Mouse (Mus musculus): ENCODE results near the gene Pepd.

Gene Pepd

DNA sequence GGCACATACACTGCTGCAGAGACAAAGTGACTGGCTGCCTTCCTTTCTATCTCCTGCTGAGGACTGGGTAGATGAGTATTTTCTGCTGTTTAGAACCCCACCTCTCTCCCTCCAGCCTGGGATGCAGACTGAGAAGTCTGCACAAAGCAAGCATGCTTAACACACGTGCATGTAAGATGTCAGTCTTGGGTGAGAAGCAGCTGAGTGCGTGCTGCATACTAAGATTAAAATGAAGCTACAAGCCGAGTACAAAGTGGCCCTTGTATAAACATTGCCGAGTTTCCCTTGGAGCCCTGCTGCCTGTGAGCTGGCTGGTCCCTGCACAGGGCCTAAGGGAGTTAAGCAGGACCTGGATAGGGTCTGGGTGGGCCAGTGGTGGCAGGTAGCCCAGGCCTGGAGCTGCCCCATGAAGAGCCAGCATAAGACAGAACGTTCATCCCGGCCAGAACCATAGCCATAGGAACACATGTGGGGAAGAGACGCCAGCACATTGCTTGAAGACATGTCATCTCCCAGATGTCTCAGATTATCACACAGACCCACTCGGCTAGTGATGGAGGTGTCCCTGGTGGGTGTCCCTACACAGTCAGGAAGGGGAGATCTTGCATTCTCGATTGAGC, 115.7 kb downstream of the Pepd start:
- DNase-seq (ENCODE audit: low spot score): no peak

DNA sequence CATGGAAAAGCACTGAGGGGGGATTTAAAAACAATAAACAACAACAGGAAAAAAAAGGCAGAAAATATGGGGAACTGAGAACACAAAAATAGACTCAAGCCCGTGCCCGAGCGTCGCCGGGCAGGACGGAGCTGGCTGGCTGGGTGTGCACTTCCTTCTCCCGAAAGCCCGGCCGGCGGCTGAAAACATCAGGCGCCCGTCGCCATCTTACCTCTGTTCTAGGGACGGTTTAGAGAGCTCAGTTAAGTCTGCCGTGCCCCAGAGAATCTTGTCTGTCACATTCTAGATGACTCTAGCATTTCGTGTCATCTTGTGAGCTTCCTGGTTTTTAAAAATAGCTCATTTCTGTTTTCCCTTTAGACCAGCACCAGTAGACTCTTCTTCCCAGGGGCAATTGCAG, 116.4 kb downstream of the Pepd start:
- DNase-seq (ENCODE audit: low spot score): no peak

DNA sequence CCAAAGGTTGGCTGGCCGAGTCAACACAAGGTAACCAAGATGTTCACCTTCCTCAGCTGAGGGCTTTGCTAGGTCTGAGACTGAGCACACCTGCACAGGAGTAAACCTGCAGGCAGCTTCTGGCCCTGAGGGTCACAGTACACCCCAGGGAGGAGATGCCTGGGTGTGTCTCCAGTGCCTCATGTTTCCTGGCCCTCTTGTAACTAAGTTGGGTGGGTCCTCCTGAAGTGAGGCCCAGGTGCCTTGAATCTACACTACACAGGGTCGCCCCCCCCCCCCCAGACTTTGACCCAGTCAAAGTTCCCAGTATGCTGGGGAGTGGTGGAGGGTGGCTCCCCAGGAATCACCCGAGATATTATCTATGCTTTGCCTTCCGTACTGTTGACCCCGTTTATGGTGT, 117.0 kb downstream of the Pepd start:
- no peak for DNase-seq (ENCODE audit: low spot score)

DNA sequence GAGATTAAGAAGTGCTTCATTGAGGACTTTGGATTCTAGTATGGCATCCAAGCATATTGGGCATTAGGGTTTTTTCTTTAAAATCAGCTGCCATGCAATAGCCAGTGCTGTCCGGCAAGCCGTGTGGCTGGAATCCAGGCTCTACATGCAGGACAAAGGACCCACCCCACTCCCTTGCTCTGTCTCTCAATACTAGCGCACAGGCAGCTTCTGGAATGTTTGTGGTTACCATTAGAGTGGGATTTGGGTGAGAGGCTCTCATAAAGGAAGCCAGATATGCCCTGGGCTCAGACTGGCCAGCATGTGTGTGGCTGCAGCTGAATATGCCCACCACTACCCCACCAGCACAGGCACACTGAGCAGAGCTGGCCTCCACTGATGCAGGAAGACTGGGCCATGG, 117.5 kb downstream of the Pepd start:
- DNase-seq (ENCODE audit: low spot score): no peak

DNA sequence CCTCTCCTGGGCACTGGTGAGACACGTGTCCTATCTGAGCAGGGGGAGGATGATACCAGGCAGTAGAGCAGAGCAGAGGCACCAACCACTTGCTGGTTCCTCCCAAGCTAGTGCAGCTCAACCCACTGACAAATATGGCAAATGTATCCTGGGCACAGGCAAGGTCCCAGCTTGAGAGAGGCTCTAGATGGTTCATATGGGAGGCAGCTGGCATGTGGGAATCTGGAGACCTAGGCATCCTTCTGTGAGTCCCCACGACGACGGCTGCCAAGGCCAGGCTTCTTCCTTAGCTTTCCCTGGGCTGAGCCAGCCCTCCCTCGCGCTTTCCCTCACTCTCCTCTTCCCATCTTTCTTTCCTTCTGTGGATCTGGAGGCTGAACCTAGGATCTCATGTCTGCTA, 118.4 kb downstream of the Pepd start:
- no peak for DNase-seq (ENCODE audit: low spot score)

DNA sequence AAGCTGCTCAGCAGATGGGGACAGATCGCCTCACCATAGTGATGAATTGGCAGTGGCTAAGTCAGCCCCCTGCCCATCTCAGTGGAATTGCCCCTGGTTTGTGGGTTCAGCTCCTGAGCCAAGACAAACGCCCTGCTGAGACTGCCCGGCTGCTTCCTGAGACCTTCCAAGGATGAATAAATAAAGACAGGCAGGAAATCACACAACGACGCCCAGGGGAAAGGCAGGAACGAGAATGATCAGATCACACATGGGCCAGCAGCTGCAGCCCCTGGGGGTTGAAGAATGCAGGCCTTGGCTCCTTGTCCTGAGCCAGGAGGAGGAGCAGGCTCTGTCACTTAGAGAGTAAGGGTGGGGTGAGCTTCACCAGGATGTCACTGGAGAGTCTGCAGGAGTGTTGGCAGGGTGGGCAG, 123.0 kb downstream of the Pepd start:
- no peak for DNase-seq (ENCODE audit: low spot score)

DNA sequence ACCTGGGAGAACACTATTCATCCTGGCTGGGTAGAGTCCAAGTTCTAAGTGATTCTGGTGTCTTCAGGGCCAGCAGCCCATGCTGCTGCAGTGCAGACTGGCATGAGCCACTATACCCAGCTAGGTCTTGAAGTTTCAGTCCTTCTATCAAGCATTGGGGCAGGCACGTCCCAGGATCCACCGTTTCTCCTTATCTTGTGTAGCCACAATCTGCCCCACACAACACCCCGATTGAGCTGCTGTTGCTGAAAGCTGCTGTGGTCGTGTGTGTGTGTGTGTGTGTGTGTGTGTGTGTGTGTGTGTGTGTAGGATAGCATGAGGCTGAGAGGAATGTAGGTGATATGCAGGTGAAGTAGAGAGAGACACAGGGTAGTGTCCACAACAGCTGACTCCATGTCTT, 123.4 kb downstream of the Pepd start:
- no peak for DNase-seq (ENCODE audit: low spot score)

DNA sequence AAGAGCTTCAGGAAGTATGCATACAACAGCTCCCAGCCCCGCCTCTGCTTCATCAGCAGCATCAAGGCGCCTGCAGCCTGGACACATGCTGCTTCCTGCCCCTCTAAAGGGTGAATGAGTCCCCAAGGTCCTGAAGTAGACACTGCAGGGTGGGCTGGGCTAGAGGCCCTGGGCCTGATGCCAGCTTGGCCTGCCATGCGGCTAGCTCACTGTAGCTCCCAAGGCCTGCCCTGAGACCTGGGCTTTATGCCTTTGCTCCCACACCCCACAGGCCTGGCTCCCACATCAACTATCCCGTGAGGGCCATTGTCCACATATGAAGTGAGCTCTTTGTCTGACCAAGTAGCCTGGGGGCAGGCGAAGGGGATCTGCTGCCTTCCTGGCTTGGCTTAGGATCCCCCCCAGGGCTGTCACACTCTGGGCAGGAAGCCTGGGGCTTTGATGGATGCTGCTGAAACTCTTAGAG, 124.1 kb downstream of the Pepd start:
- no peak for DNase-seq (ENCODE audit: low spot score)

DNA sequence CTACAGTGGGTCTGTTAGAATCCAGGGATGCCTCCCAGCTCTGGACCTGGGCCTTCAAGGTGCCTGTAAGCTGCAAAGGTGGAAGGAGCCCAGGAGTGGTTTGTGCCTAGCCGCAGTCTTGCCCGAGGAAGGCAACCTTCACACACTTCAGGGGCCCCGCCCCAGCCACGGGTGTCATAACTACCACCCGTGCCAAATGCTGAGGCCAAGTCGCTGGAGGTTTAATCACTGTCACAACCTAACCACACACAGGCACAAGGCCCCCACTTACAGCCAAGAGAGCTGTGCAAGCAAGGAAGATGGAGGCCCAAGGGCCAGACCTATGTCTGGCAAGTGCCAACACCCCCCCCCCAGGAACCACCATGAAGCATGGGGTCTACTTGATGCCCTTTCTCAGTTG, 125.2 kb downstream of the Pepd start:
- DNase-seq (ENCODE audit: low spot score): no peak

DNA sequence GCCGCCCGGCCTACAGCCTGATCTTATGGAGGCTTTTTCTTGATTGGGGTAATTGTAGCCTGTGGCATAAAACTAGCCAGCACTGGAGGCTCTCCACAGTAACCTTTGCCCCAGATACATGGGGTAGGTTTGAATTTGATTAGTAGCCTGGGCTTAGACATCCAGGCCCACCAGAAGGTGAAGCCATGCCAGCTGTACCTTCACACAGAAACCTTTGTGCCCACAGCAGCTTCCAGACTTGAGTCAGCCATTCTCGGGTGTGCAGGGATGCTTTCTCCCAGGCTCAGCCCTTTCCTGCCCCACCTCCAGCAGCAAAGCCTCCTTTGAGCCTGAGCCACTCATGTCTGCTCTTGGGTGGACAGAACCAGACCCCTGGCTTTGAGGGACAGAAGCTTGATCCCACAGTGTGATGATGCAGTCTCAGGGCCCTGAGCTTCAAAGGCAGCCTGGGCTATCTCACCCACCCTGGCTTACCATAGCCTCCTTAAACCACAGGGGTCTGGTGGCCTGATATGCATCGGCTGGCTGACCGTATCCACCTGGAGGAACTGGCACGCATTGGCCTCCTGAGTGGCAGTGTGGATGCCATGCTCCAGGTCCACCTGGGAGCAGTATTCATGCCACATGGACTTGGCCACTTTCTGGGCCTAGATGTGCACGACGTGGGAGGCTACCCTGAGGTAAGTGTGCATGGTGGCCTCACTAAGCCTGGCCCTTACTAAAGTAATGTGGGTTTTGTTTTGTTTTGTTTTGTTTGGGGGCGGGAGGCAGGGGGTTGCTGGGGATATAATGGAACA, 128.2 kb downstream of the Pepd start:
- no peak for DNase-seq (ENCODE audit: low spot score)

DNA sequence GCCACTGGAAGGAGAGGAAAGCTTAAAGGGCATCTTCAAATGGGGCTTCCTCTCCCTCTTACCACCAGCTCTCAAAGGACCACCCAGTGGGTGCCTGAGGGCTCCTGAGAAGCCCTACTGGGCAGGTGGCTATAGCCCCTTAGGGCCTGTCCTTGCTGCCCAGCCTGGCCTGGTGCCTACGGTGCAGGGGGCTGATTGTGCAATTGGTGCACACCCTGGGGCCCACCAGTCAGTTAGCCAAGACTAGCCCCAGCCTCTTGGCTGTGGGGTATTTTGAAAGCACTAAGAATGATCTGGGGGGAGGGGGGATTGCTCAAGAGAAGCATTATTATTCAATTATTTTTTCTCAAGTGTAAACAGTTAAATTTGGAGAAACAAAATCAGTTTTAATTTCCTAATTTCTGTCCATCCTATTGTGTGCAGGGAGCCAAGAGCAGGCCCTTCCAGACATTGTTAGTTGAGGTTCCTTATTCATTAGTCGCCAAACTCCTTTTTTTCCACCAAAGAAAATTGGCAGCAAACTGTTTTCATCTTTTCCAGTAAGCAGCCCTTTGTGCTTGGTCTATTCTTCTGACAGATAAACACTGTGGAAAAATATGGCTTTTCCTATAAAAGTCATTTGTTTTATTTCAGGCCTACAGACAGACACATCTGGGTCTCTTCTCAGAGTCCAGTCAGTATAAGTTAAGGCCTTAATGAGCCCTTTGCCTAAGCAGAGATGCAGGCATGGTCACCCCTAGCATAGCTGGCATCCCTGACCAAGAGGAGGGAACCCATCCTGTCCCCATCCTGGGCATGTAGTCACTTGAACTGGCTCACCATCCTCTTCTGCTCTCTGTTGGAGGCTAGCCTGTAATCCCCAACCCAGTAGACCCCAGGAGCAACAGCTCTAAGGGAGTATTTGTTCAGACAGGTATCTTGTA, 129.4 kb downstream of the Pepd start:
- no peak for DNase-seq (ENCODE audit: low spot score)

DNA sequence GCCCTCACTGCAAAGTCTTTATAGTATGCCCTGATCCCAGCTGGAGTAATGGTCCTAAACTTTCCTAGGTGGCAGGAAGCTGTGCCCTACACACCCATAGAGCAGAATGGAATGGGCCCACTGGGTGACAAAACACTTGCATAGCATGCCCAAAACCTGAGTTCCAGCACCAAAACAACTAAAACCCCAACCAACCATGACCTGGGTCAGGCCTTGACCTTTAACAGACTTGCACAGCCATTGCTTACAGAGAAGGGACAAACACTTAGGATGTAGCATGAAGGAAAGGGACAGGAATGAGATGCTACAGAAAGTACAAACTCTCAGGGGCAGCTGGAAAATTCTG, 130.0 kb downstream of the Pepd start:
- no peak for DNase-seq (ENCODE audit: low spot score)

DNA sequence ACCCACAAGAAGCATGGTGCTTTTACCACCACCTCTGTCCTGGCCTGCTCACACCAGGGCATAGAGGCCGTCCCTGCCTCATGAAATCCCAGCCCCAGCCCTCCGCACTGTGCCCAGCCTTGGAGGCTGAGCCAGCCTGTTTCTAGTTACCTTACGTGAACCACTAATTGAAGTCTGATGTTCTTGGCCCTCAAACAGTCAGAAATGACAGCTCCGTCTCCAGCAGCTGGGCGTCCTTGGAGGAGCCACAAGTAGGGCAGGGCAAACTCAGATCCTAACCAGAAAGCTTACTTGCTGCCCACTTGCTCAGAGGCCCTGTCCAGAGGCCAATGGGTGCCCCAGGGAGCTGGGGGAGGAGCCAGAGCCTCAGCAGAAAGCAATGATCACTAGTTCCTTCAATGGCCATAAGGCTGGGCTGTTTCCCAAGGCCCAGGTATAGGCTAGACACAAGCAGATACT, 130.6 kb downstream of the Pepd start:
- DNase-seq (ENCODE audit: low spot score): no peak

DNA sequence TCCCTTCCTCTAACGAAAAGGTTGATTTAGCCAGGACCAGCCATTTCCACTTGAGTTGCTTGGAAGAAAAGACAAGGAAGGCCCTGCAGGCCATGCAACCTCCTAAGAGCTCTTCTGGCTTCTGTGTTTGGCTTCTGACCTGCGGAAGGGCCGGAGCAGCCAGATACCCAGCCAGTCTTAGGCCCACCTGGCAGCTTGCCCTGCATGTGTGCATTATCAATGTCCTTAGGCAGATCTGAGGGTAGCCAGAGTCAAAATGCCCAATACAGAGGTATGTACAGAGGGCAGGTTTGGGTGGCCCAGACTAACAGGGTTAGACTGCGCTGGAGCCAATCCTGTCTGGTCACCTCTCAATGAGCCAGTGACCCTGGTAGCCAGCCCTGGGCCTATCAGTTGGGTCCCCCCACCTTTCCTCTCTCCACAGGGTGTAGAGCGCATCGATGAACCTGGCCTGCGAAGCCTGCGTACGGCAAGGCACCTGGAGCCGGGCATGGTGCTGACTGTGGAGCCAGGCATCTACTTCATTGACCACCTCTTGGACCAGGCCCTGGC, 131.2 kb downstream of the Pepd start:
- no peak for DNase-seq (ENCODE audit: low spot score)

DNA sequence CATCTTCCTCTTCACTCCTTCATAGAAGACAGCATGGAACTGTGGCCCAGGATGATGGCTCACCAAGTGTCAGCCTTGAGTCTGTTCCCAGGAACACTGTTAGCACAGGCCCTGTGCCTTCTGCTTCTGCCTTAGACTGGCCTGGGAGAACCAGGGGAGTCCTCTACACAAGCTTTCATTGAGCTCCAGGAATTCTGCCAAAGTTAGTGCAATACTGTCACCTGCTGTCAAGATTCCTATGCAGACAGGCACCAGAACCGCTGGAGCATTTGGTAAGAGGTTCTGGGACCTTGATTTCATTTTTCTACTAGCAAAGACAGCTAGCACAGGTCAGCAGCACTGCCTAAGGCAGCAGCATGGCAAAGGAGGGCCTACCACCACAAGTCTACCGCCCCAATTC, 132.5 kb downstream of the Pepd start:
- DNase-seq (ENCODE audit: low spot score): no peak

DNA sequence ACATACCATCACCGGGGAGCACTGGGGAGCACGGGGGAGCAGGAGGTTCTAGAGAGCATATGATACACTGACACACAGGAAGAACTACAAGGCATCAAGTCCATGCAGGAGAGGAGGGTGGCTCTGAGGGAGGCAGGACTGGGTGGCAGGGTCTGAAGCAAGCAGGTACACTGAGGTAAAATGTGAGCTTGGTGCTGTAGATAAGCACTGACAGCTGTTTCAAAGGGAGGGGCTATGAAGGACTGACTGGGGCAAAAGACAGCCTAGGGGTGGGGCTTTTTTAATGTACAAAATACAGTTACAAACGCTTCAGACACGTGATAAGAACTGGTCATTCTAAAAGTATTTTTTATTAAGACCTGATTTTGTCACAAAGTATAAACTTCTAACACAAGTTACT, 133.9 kb downstream of the Pepd start:
- DNase-seq (ENCODE audit: low spot score): no peak

DNA sequence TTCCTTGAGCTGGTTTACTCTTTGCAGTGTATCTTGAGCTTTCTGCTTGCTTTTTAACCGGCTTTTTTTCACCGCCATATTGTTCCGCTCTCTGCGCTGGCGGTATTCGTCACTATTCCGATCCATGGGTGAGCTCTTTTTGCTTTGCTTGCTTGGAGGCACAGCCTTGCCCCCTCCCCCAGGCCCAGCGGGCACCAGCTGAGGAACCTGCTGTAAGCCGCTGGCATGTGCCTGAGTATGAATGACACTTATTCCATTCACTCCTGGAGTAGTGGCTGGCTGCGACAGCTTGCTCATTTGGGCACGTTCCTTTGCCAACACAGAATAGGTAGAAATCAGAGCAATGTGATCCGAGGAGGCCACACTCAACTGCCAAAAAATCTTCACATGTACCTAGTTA, 138.4 kb downstream of the Pepd start:
- no peak for DNase-seq (ENCODE audit: low spot score)

DNA sequence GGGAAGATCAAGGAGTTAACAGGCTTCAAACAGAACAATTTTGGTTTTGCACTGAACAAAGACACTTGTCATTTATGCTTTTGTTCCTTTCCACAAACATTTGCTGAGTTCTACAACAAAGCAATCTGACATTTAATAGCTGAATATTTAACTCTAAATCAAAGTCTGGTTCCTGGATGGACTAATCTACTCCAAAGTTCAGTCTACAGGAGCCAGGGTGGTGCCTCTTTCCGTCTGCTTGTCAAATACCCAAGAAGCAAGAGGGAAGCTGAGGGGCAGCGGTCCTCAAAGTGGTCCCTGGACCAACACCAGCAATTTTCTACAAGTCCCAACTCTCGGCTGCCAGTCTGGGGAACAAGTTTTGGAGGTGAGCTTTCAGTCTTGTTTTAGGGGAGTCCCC, 141.0 kb downstream of the Pepd start:
- no peak for DNase-seq (ENCODE audit: low spot score)

DNA sequence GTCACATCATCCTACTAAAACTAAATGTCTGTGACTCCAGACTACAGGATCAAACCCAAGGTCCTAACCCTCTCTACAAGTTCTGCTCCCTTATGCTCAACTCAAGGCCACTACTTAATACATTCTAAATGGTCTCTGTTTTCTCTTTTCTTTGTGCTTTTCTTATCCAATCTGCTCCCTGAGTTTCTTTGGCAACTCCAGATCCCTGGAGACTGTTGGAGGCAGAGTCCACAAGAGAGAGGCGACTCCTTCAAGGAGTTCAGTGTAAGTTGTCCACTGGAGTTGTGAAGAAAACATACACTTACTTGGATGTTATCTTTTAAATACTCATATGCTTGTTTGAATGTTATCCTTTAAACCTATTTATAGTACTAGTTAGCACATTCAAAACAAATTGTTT, 142.1 kb downstream of the Pepd start:
- no peak for DNase-seq (ENCODE audit: low spot score)

DNA sequence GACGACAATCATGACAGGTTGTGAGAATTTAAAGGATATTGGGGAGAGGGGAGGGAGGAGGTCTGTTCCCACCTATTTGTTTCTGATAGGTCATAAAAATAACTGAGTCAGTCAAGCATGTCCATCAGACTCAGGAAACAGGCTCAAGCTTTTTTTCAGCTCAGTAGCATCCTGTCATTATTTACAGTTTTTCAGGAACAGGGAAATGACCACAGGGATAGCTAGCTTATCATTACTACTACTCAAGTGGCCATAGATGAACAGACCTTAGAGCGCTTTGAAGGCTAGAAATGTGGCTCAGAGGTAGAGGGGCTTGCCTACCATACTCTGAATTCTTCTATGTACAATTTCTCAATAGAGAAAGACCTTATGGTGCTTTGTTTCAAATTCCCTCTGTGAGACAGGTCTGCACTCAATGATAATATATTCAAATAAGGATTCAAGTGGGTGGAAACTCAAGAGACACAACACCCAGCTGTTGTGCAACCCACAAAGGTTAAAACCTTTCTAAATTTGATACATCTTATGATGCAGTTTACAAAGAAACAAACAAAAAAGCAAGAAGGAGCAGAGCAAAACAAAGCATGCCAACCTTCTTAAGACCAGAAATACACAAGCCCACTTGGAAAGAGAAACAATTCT, 142.9 kb downstream of the Pepd start:
- no peak for DNase-seq (ENCODE audit: low spot score)

DNA sequence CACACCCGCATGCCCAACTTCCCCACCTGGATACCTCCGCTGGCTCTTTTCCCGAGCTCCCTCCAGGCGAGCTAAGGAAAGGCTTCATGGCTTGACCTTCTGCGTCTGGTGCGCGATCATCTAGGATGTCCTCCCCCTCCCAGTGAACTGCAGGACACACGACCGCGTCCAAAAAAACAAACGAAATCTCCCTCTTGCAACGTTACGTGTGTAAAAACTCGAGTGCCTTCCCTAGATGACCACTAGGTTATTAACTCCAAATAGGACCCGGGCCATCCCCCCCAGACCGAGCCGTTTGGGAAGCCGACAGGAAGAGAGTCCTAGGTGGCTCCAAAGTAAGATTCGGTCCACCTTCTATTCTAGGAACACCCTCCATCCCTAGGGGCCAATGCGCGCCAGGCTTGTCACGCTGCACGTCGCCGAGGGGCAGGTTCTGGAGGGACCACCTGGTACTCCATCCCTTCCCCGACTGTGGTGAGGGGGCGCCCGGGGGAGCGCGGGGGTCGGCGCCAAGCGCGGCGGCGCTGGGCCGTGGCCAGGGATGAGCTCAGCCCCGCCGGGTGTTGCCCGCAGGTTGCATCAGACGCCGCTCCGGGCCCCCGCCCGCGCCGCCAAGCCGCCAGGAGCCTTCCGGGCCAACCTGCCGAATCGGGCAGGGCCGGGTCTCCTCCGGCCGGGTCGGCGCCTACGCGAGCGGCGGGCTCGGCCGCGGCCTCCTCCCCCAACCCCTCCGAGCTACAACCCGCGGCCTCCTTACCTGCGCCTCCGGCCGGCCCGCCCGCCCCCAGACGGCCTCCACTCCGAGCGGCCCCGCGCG, 143.6 kb downstream of the Pepd start:
- DNase-seq (ENCODE audit: low spot score): peak; percentile 40
